Mouse (Mus musculus): ENCODE measurements at regions not wholly inside any gene's neighbourhood (a gene's known extent, or its start where the extent isn't known, plus 50 kb on each side); places are given as distances from the start of the nearest gene placed in this dataset.

- DNase-seq (ENCODE audit: low spot score): no peak
Measured at GRCm38 (mm10) chr17:82731561-82731960, 483.5 kb upstream of the Pkdcc start.

GRCm38 (mm10) chr17:82742445-82742844, 472.6 kb upstream of the Pkdcc start:
- DNase-seq (ENCODE audit: low spot score): peak; percentile 22

- no peak for DNase-seq (ENCODE audit: low spot score)
Measured at GRCm38 (mm10) chr17:82757400-82757799, 457.7 kb upstream of the Pkdcc start.

- no peak for DNase-seq (ENCODE audit: low spot score)
Measured at GRCm38 (mm10) chr17:82779096-82779495, 436.0 kb upstream of the Pkdcc start.

GRCm38 (mm10) chr17:82822129-82822528, 393.0 kb upstream of the Pkdcc start:
- no peak for DNase-seq (ENCODE audit: low spot score)

- no peak for DNase-seq (ENCODE audit: low spot score)
Measured at GRCm38 (mm10) chr17:82824057-82824456, 391.0 kb upstream of the Pkdcc start.

- DNase-seq (ENCODE audit: low spot score): no peak
Measured at GRCm38 (mm10) chr17:82824619-82825018, 390.5 kb upstream of the Pkdcc start.

GRCm38 (mm10) chr17:82827170-82827569, 387.9 kb upstream of the Pkdcc start:
- DNase-seq (ENCODE audit: low spot score): no peak

GRCm38 (mm10) chr17:82827841-82828240, 387.3 kb upstream of the Pkdcc start:
- DNase-seq (ENCODE audit: low spot score): no peak

GRCm38 (mm10) chr17:82828434-82828997, 386.6 kb upstream of the Pkdcc start:
- no peak for DNase-seq (ENCODE audit: low spot score)

GRCm38 (mm10) chr17:82829415-82829814, 385.7 kb upstream of the Pkdcc start:
- DNase-seq (ENCODE audit: low spot score): no peak

- no peak for DNase-seq (ENCODE audit: low spot score)
Measured at GRCm38 (mm10) chr17:82834177-82834576, 380.9 kb upstream of the Pkdcc start.

- no peak for DNase-seq (ENCODE audit: low spot score)
Measured at GRCm38 (mm10) chr17:82836115-82836514, 379.0 kb upstream of the Pkdcc start.

GRCm38 (mm10) chr17:82846776-82847494, 368.2 kb upstream of the Pkdcc start:
- no peak for DNase-seq (ENCODE audit: low spot score)

GRCm38 (mm10) chr17:82857199-82858147, 357.6 kb upstream of the Pkdcc start:
- DNase-seq (ENCODE audit: low spot score): peak; percentile 74

GRCm38 (mm10) chr17:82860391-82860790, 354.7 kb upstream of the Pkdcc start:
- DNase-seq (ENCODE audit: low spot score): no peak

GRCm38 (mm10) chr17:82860966-82861365, 354.1 kb upstream of the Pkdcc start:
- DNase-seq (ENCODE audit: low spot score): no peak

- no peak for DNase-seq (ENCODE audit: low spot score)
Measured at GRCm38 (mm10) chr17:82877131-82877530, 338.0 kb upstream of the Pkdcc start.

GRCm38 (mm10) chr17:82900602-82901001, 314.5 kb upstream of the Pkdcc start:
- no peak for DNase-seq (ENCODE audit: low spot score)

GRCm38 (mm10) chr17:82901098-82901891, 313.8 kb upstream of the Pkdcc start:
- DNase-seq (ENCODE audit: low spot score): peak; percentile 29

GRCm38 (mm10) chr17:82904961-82905360, 310.1 kb upstream of the Pkdcc start:
- no peak for DNase-seq (ENCODE audit: low spot score)

GRCm38 (mm10) chr17:82905483-82905882, 309.6 kb upstream of the Pkdcc start:
- DNase-seq (ENCODE audit: low spot score): no peak

Data from adipocyte (in vitro differentiated cells).